Mouse (Mus musculus) liver, embryonic 14.5 days (tissue): ENCODE results near the gene Lcn5. TPM values are rescaled to one million over a fixed set of nuclear protein-coding genes. Genes with fewer than 3 reads are reported as not detected.

Experiments
- ATAC-seq: fragments of 200-750 bp; cut with Nextera tagmentation; 2 replicates; pipeline ENCODE4 v1.8.0; 2017; ENCODE audit warnings: moderate number of reproducible peaks, mild to moderate bottlenecking, moderate library complexity; ENCODE audit not compliant: insufficient read depth
- DNase-seq, 3 experiments: peaks; one replicate each; pipeline ENCODE4 v3.0.0-alpha.2; 2012 to 2013; ENCODE audit warnings: low read depth in 3 of 3, low spot score in 3 of 3
- H3K27ac ChIP-seq: fragments of 300-500 bp; sonication (generic); 2 replicates; pipeline ENCODE4 v1.5.1; 2014; ENCODE audit warnings: moderate library complexity, mild to moderate bottlenecking, control low read depth, inconsistent platforms
- H3K27me3 ChIP-seq: fragments of 300-500 bp; sonication (generic); 2 replicates; pipeline ENCODE4 v1.6.1; 2014; ENCODE audit warnings: mild to moderate bottlenecking, low read length, moderate library complexity; ENCODE audit not compliant: control insufficient read depth, insufficient read depth
- H3K36me3 ChIP-seq: fragments of 300-500 bp; sonication (generic); replicated peaks from 2 replicates; pipeline ENCODE4 v1.6.1; 2014; ENCODE audit warnings: low read depth; ENCODE audit not compliant: control insufficient read depth, insufficient read depth
- H3K4me1 ChIP-seq, 2 experiments: fragments of 200-500 bp in 1 of 2; fragments of 300-500 bp in 1 of 2; sonication (generic) in 1 of 2; replicated peaks; 2 replicates each; pipeline ENCODE4 v1.6.1; 2012 to 2014; ENCODE audit warnings: antibody characterized with exemption in 1 of 2, inconsistent platforms in 1 of 2, low read length in 1 of 2; ENCODE audit not compliant: control insufficient read depth in 2 of 2, insufficient read depth in 2 of 2
- H3K4me2 ChIP-seq: fragments of 300-500 bp; sonication (generic); 2 replicates; pipeline ENCODE4 v1.6.1; 2014; ENCODE audit warnings: low read depth, mild to moderate bottlenecking, control low read depth, moderate library complexity
- H3K4me3 ChIP-seq, 2 experiments: fragments of 200-500 bp in 1 of 2; fragments of 300-500 bp in 1 of 2; sonication (generic) in 1 of 2; 2 replicates each; pipeline ENCODE4 v1.5.1; 2012 to 2014; ENCODE audit warnings: low read depth in 2 of 2, low read length in 2 of 2, mild to moderate bottlenecking in 2 of 2, control low read depth in 1 of 2, inconsistent platforms in 1 of 2, moderate library complexity in 1 of 2; ENCODE audit not compliant: insufficient read depth in 1 of 2
- H3K9ac ChIP-seq: fragments of 300-500 bp; sonication (generic); replicated peaks from 2 replicates; pipeline ENCODE4 v1.6.1; 2014; ENCODE audit warnings: mild to moderate bottlenecking, control low read depth, moderate library complexity
- H3K9me3 ChIP-seq: fragments of 300-500 bp; sonication (generic); 2 replicates; pipeline ENCODE4 v1.6.1; 2016; ENCODE audit warnings: low read length, mixed read lengths; ENCODE audit not compliant: control insufficient read depth
- CTCF ChIP-seq: IDR thresholded peaks from 2 replicates; pipeline ENCODE4 v1.5.1; 2016; ENCODE audit warnings: antibody characterized with exemption, low read depth, control low read depth
- EP300 ChIP-seq: IDR thresholded peaks from 2 replicates; pipeline ENCODE4 v1.6.1; 2016; ENCODE audit warnings: antibody characterized with exemption, low read depth
- WGBS: fragments of 180-500 bp; shearing (Covaris S2); extraction: QIAGEN DNeasy Blood & Tissue Kit; methylation state at CpG from one replicate; pipeline ENCODE4 v1.1.7; 2014; ENCODE audit not compliant: insufficient replicate concordance; 5-methylcytosine and 5-hydroxymethylcytosine counted together
- polyA plus RNA-seq, 2 experiments: library from polyadenylated mRNA; depleted of rRNA in 1 of 2; stranded (reverse) in 1 of 2; unstranded in 1 of 2; fragments of >200 nt; fragmentation: Nextera tagmentation in 1 of 2; extraction: Ambion mirVana in 1 of 2; gene quantifications; 2 replicates each; pipeline versions ENCODE4 v1.2.1 to v1.2.3; 2012 to 2014

Lcn5 gene
- polyA plus RNA-seq, 2 experiments, result not detected

DNA sequence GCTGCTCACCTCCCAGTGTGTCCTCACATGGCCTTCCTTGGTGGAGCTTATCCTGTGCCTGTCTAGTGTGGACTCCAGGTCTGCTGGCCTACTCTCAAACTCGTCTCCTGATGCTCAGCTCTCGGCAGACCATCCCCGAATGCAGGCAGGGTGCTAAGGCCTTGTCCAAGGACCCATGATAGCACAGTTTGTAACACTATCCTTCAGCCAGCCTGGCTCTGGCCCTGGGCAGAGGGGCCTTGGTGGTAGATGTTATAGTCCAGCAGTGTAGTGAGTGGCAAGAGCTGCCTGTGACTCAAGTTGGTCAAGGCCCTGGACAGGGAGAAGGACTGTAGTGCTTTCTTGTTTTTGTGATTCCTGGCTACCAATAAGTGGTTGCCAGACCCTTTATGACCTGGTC lies 24.1 kb upstream of the Lcn5 start:
- DNase-seq (no peak), ATAC-seq (no peak)
- no peak for TF ChIP-seq EP300
- no peak for TF ChIP-seq CTCF
- Histone ChIP-seq H3K4me1 (no peaks in the 10 kb centered on the region), H3K36me3 (no peaks in the 10 kb centered on the region), H3K4me3 (no peak overlapping the region), H3K27ac (no peak overlapping the region), H3K4me2 (no peak overlapping the region), H3K27me3 (no peaks in the 10 kb centered on the region), H3K9ac (no peak overlapping the region), H3K9me3 (no peaks in the 10 kb centered on the region)
- WGBS, result 72% methylated on average over 3 of the region's 3 CpGs

DNA sequence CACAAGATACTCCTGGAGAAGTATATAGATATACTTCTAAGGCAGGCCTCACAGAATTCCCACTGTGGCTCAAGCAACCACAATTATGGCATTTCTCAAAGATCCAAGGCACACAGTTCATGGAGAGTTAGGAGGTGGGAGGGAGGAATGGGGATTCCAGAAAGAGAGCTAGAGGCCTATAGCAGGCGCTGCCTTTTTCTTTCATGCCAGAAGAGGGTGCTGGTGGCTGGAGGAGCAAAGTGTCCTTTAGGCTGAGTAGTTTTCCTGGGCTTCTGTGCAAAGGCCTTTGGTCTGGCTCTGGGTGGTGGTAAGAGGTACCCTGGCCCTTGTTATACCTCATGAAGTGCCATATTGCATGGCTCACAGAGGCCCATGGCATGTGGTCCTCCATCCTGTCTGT lies 23.7 kb upstream of the Lcn5 start:
- TF ChIP-seq CTCF (peak; percentile 21; the same call in 1 of the 2 replicates), EP300 (no peak)
- H3K27ac ChIP-seq, result no peak overlapping the region
- no peak overlapping the region for H3K9ac ChIP-seq
- no peaks in the 10 kb centered on the region for H3K9me3 ChIP-seq
- H3K4me3 ChIP-seq, result no peak overlapping the region
- ATAC-seq (no peak), DNase-seq (no peak)
- no peaks in the 10 kb centered on the region for H3K4me1 ChIP-seq
- no peak overlapping the region for H3K4me2 ChIP-seq
- WGBS, result 43% methylated on average over 1 of the region's 1 CpGs
- H3K27me3 ChIP-seq, result no peaks in the 10 kb centered on the region
- H3K36me3 ChIP-seq, result no peaks in the 10 kb centered on the region

DNA sequence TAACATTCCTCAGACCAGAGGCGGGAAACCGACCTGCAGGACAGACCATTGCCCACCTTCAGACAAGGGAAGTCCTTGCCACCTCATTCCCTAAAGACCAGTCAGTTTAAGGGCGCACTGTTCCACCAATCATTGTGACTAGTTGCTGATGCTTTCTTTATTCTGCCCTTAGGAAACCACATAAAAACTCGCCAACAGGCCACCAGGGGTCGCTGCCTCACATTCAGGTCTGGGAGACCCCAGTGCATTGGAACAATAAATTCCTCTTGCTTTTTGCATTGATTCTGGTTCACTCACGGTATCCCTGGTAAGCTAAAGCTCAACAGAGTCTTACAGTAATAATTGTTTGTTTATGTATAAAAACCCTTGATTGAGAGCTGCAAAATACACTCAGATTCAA lies 17.9 kb upstream of the Lcn5 start:
- Histone ChIP-seq H3K27me3 (no peaks in the 10 kb centered on the region), H3K36me3 (no peaks in the 10 kb centered on the region), H3K9ac (no peak overlapping the region), H3K4me1 (no peaks in the 10 kb centered on the region), H3K4me3 (no peak overlapping the region), H3K9me3 (no peaks in the 10 kb centered on the region), H3K27ac (no peak overlapping the region), H3K4me2 (no peak overlapping the region)
- 14% methylated on average over 6 of the region's 6 CpGs for WGBS
- no peak for ATAC-seq
- no peak for DNase-seq
- TF ChIP-seq EP300 (no peak), CTCF (peak; percentile 69)

DNA sequence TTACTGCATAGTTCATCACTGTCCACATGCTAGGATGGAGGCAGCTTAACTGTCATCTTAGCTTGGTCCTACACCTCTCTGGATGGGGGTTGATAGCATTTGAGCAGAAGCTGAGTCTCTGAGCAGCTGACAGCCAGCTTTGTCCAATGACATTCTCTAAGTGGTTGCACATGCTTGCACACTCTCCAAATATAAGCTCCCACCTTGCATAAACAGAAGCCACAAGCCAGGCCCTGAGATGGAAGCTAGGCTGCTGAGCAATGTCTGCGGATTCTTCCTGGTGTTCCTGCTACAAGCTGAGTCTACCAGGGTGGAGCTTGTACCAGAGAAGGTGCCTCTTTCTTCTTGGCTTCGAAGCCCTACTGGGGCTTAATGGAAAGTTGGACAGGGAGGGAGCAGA lies 4.8 kb upstream of the Lcn5 start, which contains the start of gene Lcn8:
Gene Lcn8 (plus strand): TSS at position 219 of the 400 bp plus-strand sequence.
- no peak within 1 kb of the TSS for H3K4me3 ChIP-seq
- H3K36me3 ChIP-seq, result no peaks in the 10 kb centered on the region
- DNase-seq (no peak), ATAC-seq (no peak)
- no peak within 1 kb of the TSS for H3K4me2 ChIP-seq
- H3K9me3 ChIP-seq, result no peaks in the 10 kb centered on the region
- H3K27ac ChIP-seq, result no peak within 1 kb of the TSS
- H3K9ac ChIP-seq, result no peak within 1 kb of the TSS
- H3K27me3 ChIP-seq, result no peaks in the 10 kb centered on the region; the same call in 1 of the 2 replicates
- 45% methylated on average over 2 of the region's 2 CpGs for WGBS
- H3K4me1 ChIP-seq, result no peaks in the 10 kb centered on the region
- TF ChIP-seq CTCF, result no peak
- TF ChIP-seq EP300, result no peak

DNA sequence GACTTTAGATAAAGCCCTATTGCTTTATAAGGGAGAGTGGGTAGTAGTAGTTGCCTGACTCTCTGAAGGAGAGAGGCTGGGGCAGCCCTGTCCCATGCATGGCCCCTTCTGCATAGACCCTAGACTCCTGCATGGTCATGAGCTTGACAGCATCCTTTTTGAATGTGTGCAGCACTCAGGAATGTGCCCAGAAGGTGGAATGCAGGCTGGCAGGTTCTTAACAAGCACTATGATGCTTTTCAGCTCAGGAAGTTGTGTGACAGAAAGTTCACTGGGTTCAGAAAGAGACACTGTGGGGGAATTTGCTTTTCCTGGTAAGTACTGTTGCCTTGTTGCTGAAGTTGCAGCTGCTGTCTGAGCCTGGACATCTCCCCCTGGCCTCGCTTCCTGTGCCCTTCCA lies 3.2 kb upstream of the Lcn5 start:
- H3K9me3 ChIP-seq, result no peaks in the 10 kb centered on the region
- TF ChIP-seq EP300, result no peak
- no peak for TF ChIP-seq CTCF
- WGBS, result 28% methylated on average over 1 of the region's 1 CpGs
- H3K27ac ChIP-seq, result no peak overlapping the region
- no peak overlapping the region for H3K4me3 ChIP-seq
- no peaks in the 10 kb centered on the region for H3K4me1 ChIP-seq
- ATAC-seq (no peak), DNase-seq (no peak)
- H3K36me3 ChIP-seq, result no peaks in the 10 kb centered on the region
- H3K4me2 ChIP-seq, result no peak overlapping the region
- H3K27me3 ChIP-seq, result no peaks in the 10 kb centered on the region; the same call in 1 of the 2 replicates
- no peak overlapping the region for H3K9ac ChIP-seq
